Mouse (Mus musculus): ENCODE measurements at regions not wholly inside any gene's neighbourhood (a gene's known extent, or its start where the extent isn't known, plus 50 kb on each side); places are given as distances from the start of the nearest gene placed in this dataset.

GRCm38 (mm10) chr1:52553871-52554270 lies 53.4 kb upstream of the Nab1 start:
- DNase-seq: no peak

- no peak for DNase-seq
These were observed 64.7 kb upstream of the Nemp2 start for GRCm38 (mm10) chr1:52565812-52566211.

- no peak for DNase-seq
These were observed 58.8 kb upstream of the Nemp2 start for GRCm38 (mm10) chr1:52571674-52572073.

GRCm38 (mm10) chr1:52578298-52579056 lies 52.0 kb upstream of the Nemp2 start:
- peak; percentile 32 for DNase-seq

GRCm38 (mm10) chr1:52580132-52580896 lies 50.2 kb upstream of the Nemp2 start:
- no peak for DNase-seq

Data from kidney, postnatal 10 days (tissue).